ENCODE assay signal across 10 mouse cellular contexts in the genomic region with DNA sequence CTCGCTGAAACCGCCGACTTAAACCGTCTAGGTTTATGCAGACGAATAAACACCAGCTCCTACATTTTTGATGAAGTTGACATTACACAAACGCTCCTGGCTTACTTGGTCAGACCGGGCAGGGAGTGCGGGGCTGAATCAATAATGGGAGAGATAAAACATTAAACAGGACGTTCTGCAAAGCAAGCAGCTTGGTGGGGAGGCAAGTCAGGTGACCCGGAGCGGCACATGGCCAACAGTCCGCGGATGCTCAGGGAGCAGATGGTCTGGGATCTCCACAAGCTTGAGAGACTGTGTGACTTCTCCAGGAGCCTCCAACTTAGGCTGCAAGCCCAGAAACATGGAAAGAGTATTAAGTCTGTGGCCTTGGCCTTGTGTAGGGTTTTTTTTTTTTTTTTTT.
DNase-seq lines count a peak whose midpoint lies in the region; ATAC-seq lines count a peak whose summit lies in the region.
"Had no signal": no experiment of that assay in that cellular context is flagged by ENCODE, and none has a peak within 500 bp of the region (broad histone marks: within the 10 kb centered on the region; RNA-seq: fewer than 3 reads in every experiment).

No protein-coding gene starts in this region.

- no peaks in the 10 kb centered on the region for H3K9me3 ChIP-seq in kidney, embryonic 14.5 days (ENCODE audit: control insufficient read depth, low read length)
- H3K9me3 ChIP-seq in kidney, embryonic 15.5 days (replicated peaks), result no peaks in the 10 kb centered on the region
- H3K9me3 ChIP-seq in forebrain, embryonic 12.5 days, result no peaks in the 10 kb centered on the region
- H3K9me3 ChIP-seq: embryonic facial prominence, embryonic 15.5 days; limb, embryonic 15.5 days had no signal

- peak; percentile 86 for DNase-seq in kidney, adult 11 months
- DNase-seq in gastrocnemius, adult 18-20 months (ENCODE audit: low spot score), result peak; percentile 24
- DNase-seq in testis, postnatal 10 days (ENCODE audit: low spot score), result peak; percentile 78

- no peak for ATAC-seq in kidney, embryonic 14.5 days (ENCODE audit: low FRiP score, low TSS enrichment)
- ATAC-seq in cerebellum, adult (ENCODE audit: insufficient number of reproducible peaks, low FRiP score, low TSS enrichment), result peak; percentile 45; the same call in 1 of the 2 replicates
- ATAC-seq in kidney, embryonic 15.5 days (replicated peaks; ENCODE audit: low FRiP score), result 0 out of 2 replicates have a peak, but pooled peaks have one; percentile 33
- no peak for ATAC-seq in activated CD4-positive, CD25-positive, alpha-beta regulatory T cell, adult 4 months
- ATAC-seq in forebrain, embryonic 12.5 days (ENCODE audit: low FRiP score), result no peak

- 55% methylated on average over 13 of the region's 13 CpGs for WGBS in kidney, embryonic 14.5 days
- WGBS in kidney, embryonic 15.5 days, result 50% methylated on average over 13 of the region's 13 CpGs
- 80% methylated on average over 13 of the region's 13 CpGs for WGBS in forebrain, embryonic 12.5 days

- H3K4me1 ChIP-seq in kidney, embryonic 14.5 days (ENCODE audit: control insufficient read depth, insufficient read depth, low read length), result no peaks in the 10 kb centered on the region
- H3K4me1 ChIP-seq in kidney, embryonic 15.5 days, result 0 out of 2 replicates have a peak, but pooled peaks cover 3% of the 10 kb centered on the region
- peaks cover 6% of the 10 kb centered on the region; the same call in 1 of the 2 replicates for H3K4me1 ChIP-seq in forebrain, embryonic 12.5 days

- no peak overlapping the region for H3K9ac ChIP-seq in kidney, embryonic 14.5 days (ENCODE audit: low read depth, low read length)
- H3K9ac ChIP-seq in kidney, embryonic 15.5 days, result no peak overlapping the region
- H3K9ac ChIP-seq in forebrain, embryonic 12.5 days, result no peak overlapping the region
- H3K9ac ChIP-seq: embryonic facial prominence, embryonic 15.5 days; limb, embryonic 15.5 days had no signal

- no peak overlapping the region for H3K4me2 ChIP-seq in kidney, embryonic 14.5 days (replicated peaks; ENCODE audit: low read depth, low read length)
- 0 out of 2 replicates have a peak overlapping the region, but pooled peaks have one; percentile 16 for H3K4me2 ChIP-seq in kidney, embryonic 15.5 days
- no peak overlapping the region for H3K4me2 ChIP-seq in forebrain, embryonic 12.5 days
- H3K4me2 ChIP-seq: embryonic facial prominence, embryonic 15.5 days; limb, embryonic 15.5 days had no signal

- no peak overlapping the region for H3K4me3 ChIP-seq in kidney, embryonic 14.5 days (ENCODE audit: low read length)
- H3K4me3 ChIP-seq in kidney, embryonic 15.5 days (replicated peaks), result no peak overlapping the region
- H3K4me3 ChIP-seq in forebrain, embryonic 12.5 days (replicated peaks), result no peak overlapping the region
- H3K4me3 ChIP-seq: embryonic facial prominence, embryonic 15.5 days; limb, embryonic 15.5 days had no signal

- H3K27ac ChIP-seq in kidney, embryonic 14.5 days (ENCODE audit: low read depth, low read length), result no peak overlapping the region
- no peak overlapping the region for H3K27ac ChIP-seq in kidney, embryonic 15.5 days
- no peak overlapping the region for H3K27ac ChIP-seq in forebrain, embryonic 12.5 days
- H3K27ac ChIP-seq: embryonic facial prominence, embryonic 15.5 days; limb, embryonic 15.5 days had no signal

- H3K27me3 ChIP-seq in kidney, embryonic 14.5 days (ENCODE audit: control insufficient read depth, insufficient read depth, low read length), result no peaks in the 10 kb centered on the region
- H3K27me3 ChIP-seq in kidney, embryonic 15.5 days, result peaks cover 10% of the 10 kb centered on the region; the same call in 1 of the 2 replicates
- peaks cover 25% of the 10 kb centered on the region; the same call in 1 of the 2 replicates for H3K27me3 ChIP-seq in forebrain, embryonic 12.5 days

- no peaks in the 10 kb centered on the region for H3K36me3 ChIP-seq in kidney, embryonic 14.5 days (ENCODE audit: control insufficient read depth, insufficient read depth, low read length)
- no peaks in the 10 kb centered on the region for H3K36me3 ChIP-seq in kidney, embryonic 15.5 days
- no peaks in the 10 kb centered on the region for H3K36me3 ChIP-seq in forebrain, embryonic 12.5 days (replicated peaks)
- H3K36me3 ChIP-seq: embryonic facial prominence, embryonic 15.5 days; limb, embryonic 15.5 days had no signal

Comparison
In these comparisons a context has a peak if more than half of its experiments do, and no peak if none do; other contexts are left out.
1. ATAC-seq: peak in cerebellum, adult (single experiment) and kidney, embryonic 15.5 days (single experiment); none in kidney, embryonic 14.5 days (single experiment), activated CD4-positive, CD25-positive, alpha-beta regulatory T cell, adult 4 months (single experiment) and forebrain, embryonic 12.5 days (single experiment).
2. DNase-seq: peak in every context shown above with its lines; median percentile 86 in kidney, adult 11 months; 78 in testis, postnatal 10 days; 24 in gastrocnemius, adult 18-20 months.